Mouse (Mus musculus) cortical plate, adult 2 months (tissue): Measurements from ENCODE around the gene Bmper.

ENCODE experiments used
- CTCF ChIP-seq: fragments of 200-500 bp; IDR thresholded peaks from 2 replicates; pipeline ENCODE4 v1.5.1; 2011; ENCODE audit warnings: mild to moderate bottlenecking, control low read depth, low read length; ENCODE audit not compliant: insufficient read depth; ENCODE audit errors: extremely low read depth
- POLR2A ChIP-seq: fragments of 200-500 bp; IDR thresholded peaks from 2 replicates; pipeline ENCODE4 v1.6.1; 2011; ENCODE audit warnings: mild to moderate bottlenecking, low read length, control low read depth; ENCODE audit not compliant: insufficient read depth; ENCODE audit errors: extremely low read depth

DNA sequence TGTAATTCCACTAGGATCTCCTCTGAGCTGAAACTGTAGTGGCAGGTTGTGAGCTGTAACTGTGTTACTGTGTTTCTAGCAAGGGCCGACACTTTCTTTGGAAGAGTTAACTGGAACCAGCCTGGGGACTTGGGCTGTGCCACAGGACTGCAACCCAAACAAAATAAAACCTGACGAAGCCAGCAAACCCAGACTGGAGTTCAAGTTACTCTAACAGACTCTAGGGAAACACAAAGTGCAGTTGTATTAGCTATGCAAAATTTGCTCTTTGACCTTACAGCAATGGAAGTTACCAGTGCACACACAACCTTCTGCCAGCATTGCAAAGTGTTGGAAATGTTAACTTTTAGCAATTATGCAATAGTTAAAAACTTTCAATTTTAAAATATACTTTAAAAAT, 140.3 kb downstream of the Bmper start:
- no peak for TF ChIP-seq POLR2A
- no peak for TF ChIP-seq CTCF
